Mouse (Mus musculus) liver, postnatal 0 days (tissue): ENCODE data around the gene Gsg1l. TPM values are rescaled to one million over a fixed set of nuclear protein-coding genes. Genes with fewer than 3 reads are reported as not detected.
A peak's percentile ranks its signal among the peaks of the same experiment; 100 is the strongest.

Source experiments
- ATAC-seq: fragments of 200-750 bp; cut with Nextera tagmentation; 2 replicates; pipeline ENCODE4 v1.8.0; 2017; ENCODE audit warnings: mild to moderate bottlenecking, moderate library complexity
- DNase-seq: peaks from one replicate; pipeline ENCODE4 v3.0.0-alpha.2; 2016
- H3K27ac ChIP-seq: fragments of 300-500 bp; sonication (generic); 2 replicates; pipeline ENCODE4 v1.5.1; 2014; ENCODE audit warnings: antibody characterized with exemption, moderate library complexity, mild to moderate bottlenecking, low read depth
- H3K27me3 ChIP-seq: fragments of 300-500 bp; sonication (generic); 2 replicates; pipeline ENCODE4 v1.6.1; 2014; ENCODE audit warnings: low read length, control low read depth, mixed read lengths; ENCODE audit not compliant: insufficient read depth
- H3K36me3 ChIP-seq: fragments of 300-500 bp; sonication (generic); replicated peaks from 2 replicates; pipeline ENCODE4 v1.6.1; 2014; ENCODE audit warnings: mild to moderate bottlenecking, control low read depth, low read length, moderate library complexity, mixed read lengths; ENCODE audit not compliant: insufficient read depth
- H3K4me1 ChIP-seq: fragments of 300-500 bp; sonication (generic); 2 replicates; pipeline ENCODE4 v1.6.1; 2014; ENCODE audit warnings: antibody characterized with exemption, mild to moderate bottlenecking, control low read depth; ENCODE audit not compliant: insufficient read depth
- H3K4me2 ChIP-seq: fragments of 300-500 bp; sonication (generic); 2 replicates; pipeline ENCODE4 v1.6.1; 2014; ENCODE audit warnings: low read depth, mild to moderate bottlenecking, low read length, moderate library complexity, mixed read lengths
- H3K4me3 ChIP-seq: fragments of 300-500 bp; sonication (generic); 2 replicates; pipeline ENCODE4 v1.5.1; 2014; ENCODE audit warnings: low read depth, low read length
- H3K9ac ChIP-seq: fragments of 300-500 bp; sonication (generic); replicated peaks from 2 replicates; pipeline ENCODE4 v1.6.1; 2014; ENCODE audit warnings: mild to moderate bottlenecking, moderate library complexity
- H3K9me3 ChIP-seq: fragments of 300-500 bp; sonication (generic); 2 replicates; pipeline ENCODE4 v1.6.1; 2016; ENCODE audit warnings: mild to moderate bottlenecking, control low read depth, low read length, mixed read lengths
- CTCF ChIP-seq: sonication (generic); IDR thresholded peaks from 2 replicates; pipeline ENCODE4 v1.5.1; 2016; ENCODE audit warnings: antibody characterized with exemption, low read depth
- EP300 ChIP-seq: IDR thresholded peaks from 2 replicates; pipeline ENCODE4 v1.6.1; 2016; ENCODE audit warnings: antibody characterized with exemption, low read depth, mild to moderate bottlenecking
- WGBS: fragments of 180-500 bp; shearing (Covaris S2); extraction: QIAGEN DNeasy Blood & Tissue Kit; methylation state at CpG from one replicate; pipeline ENCODE4 v1.1.7; 2014; ENCODE audit not compliant: insufficient replicate concordance; 5-methylcytosine and 5-hydroxymethylcytosine counted together
- polyA plus RNA-seq: library from polyadenylated mRNA; unstranded; fragments of >200 nt; fragmentation: Nextera tagmentation; extraction: Ambion mirVana; gene quantifications from 2 replicates; pipeline ENCODE4 v1.2.1, GENCODE M21; 2015

The Gsg1l gene
- polyA plus RNA-seq, 1 experiment from 2014 or later: 0.08 TPM

DNA sequence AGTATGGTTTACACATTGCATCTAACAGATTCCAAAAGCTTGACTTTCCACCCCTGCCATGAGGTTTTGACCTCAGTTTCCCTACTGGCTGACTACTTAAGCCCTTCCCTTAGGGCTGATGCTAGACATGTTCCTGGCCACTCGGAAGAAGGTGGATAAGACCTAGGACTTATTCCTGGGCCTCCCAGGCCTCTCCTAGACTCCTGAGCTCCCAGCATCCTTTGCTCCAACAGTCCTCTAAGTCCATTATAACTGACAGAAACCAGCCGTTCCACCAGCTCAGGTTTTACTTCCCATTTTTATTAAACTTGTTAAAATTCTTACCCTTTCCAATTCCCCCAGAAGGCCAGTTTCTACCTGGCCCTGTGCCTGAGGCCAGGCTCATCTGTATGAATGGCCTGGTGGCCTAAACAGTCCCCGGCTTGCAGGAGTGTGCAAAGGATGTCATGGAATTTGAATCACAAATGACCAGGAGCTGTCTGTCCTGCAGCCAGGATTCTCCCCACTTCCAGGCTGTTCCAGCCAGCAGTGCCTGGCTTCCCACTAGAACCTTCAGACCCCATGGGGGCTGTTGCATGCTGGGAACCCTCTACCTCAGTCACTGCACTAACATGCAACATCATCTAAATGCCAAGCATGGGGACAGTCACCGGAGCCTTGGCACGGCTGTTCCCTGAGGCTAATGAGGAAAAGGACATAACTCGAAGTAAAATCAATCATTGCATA is 139.7 kb downstream of the Gsg1l start:
- WGBS: 71% methylated on average over 6 of the region's 6 CpGs
- no peak overlapping the region for H3K4me2 ChIP-seq
- no peak for TF ChIP-seq EP300
- TF ChIP-seq CTCF: no peak
- H3K27me3 ChIP-seq: no peaks in the 10 kb centered on the region
- H3K4me3 ChIP-seq: no peak overlapping the region
- no peak overlapping the region for H3K9ac ChIP-seq
- no peaks in the 10 kb centered on the region for H3K36me3 ChIP-seq
- no peaks in the 10 kb centered on the region for H3K4me1 ChIP-seq
- ATAC-seq: no peak
- no peak overlapping the region for H3K27ac ChIP-seq
- no peaks in the 10 kb centered on the region for H3K9me3 ChIP-seq
- DNase-seq: no peak

- Histone ChIP-seq H3K4me1 (no peaks in the 10 kb centered on the region), H3K4me2 (no peak overlapping the region), H3K9me3 (no peaks in the 10 kb centered on the region), H3K27me3 (no peaks in the 10 kb centered on the region), H3K36me3 (no peaks in the 10 kb centered on the region), H3K9ac (no peak overlapping the region), H3K27ac (no peak overlapping the region), H3K4me3 (no peak overlapping the region)
- WGBS: 64% methylated on average over 2 of the region's 2 CpGs
- DNase-seq: no peak
- ATAC-seq: no peak
- TF ChIP-seq EP300 (no peak), CTCF (no peak)
Measured at GRCm38 (mm10) chr7:125934319-125934718, 147.9 kb downstream of the Gsg1l start.

GRCm38 (mm10) chr7:125933356-125934244 is 148.6 kb downstream of the Gsg1l start:
- DNase-seq: no peak

DNA sequence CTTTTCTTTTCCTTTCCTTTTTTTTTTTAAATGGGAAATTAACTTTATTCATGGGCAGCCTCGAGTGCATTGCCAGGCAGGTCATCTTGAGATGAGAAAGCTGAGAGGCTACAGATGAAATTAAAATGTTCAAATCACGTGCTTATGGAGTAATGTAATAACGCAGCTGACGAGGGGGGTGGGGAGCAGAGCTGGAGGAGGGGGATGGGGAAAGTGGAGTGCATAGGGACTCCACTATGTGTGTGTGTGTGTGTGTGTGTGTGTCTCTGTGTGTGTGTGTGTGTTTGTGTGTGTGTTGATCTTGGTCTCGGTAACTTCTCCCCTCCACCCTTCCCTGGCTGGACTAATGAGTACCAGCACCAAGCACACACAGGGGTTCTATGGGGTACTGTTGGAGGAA is 150.6 kb downstream of the Gsg1l start:
- ATAC-seq: no peak
- WGBS: 69% methylated on average over 5 of the region's 5 CpGs
- TF ChIP-seq EP300 (no peak), CTCF (no peak)
- H3K9me3 ChIP-seq: no peaks in the 10 kb centered on the region
- H3K4me1 ChIP-seq: no peaks in the 10 kb centered on the region
- no peak overlapping the region for H3K9ac ChIP-seq
- H3K27me3 ChIP-seq: no peaks in the 10 kb centered on the region
- H3K27ac ChIP-seq: no peak overlapping the region
- H3K4me2 ChIP-seq: no peak overlapping the region
- H3K4me3 ChIP-seq: no peak overlapping the region
- H3K36me3 ChIP-seq: no peaks in the 10 kb centered on the region
- no peak for DNase-seq

More at GRCm38 (mm10) chr7:125933356-125934244, 148.6 kb downstream of the Gsg1l start:
- Histone ChIP-seq H3K36me3 (no peaks in the 10 kb centered on the region), H3K4me2 (no peak overlapping the region), H3K9me3 (no peaks in the 10 kb centered on the region), H3K27ac (no peak overlapping the region), H3K9ac (no peak overlapping the region), H3K4me1 (no peaks in the 10 kb centered on the region), H3K4me3 (no peak overlapping the region), H3K27me3 (no peaks in the 10 kb centered on the region)
- 36% methylated on average over 16 of the region's 16 CpGs for WGBS
- no peak for TF ChIP-seq EP300
- no peak for TF ChIP-seq CTCF
- ATAC-seq: no peak

- Histone ChIP-seq H3K27ac (no peak overlapping the region), H3K4me2 (no peak overlapping the region), H3K27me3 (no peaks in the 10 kb centered on the region), H3K4me3 (no peak overlapping the region), H3K36me3 (no peaks in the 10 kb centered on the region), H3K4me1 (no peaks in the 10 kb centered on the region), H3K9ac (no peak overlapping the region), H3K9me3 (no peaks in the 10 kb centered on the region)
- TF ChIP-seq EP300 (no peak), CTCF (no peak)
- no peak for ATAC-seq
- WGBS: 68% methylated on average over 5 of the region's 5 CpGs
- DNase-seq: no peak
Measured at GRCm38 (mm10) chr7:125924044-125924443, 158.2 kb downstream of the Gsg1l start.

DNA sequence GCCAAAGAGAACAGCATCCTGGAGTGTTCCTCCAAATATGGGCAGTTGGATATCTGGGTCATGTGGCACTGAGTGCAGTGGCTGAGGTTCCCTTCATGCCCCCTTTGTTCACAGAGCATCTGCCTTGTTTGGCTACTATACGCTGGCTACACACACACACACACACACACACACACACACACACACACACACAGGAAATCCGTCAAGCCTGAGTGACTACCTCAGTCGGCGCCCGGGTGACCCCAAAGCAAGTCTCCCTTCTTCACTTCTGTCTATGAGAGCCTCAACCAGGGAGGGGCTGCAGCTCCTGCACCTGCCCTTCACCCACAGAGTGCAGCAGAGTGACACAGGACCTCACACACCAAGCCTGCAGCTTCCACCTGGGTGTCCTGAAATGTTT is 161.4 kb downstream of the Gsg1l start:
- DNase-seq: peak; percentile 42
- Histone ChIP-seq H3K27ac (no peak overlapping the region), H3K36me3 (no peaks in the 10 kb centered on the region), H3K27me3 (no peaks in the 10 kb centered on the region), H3K4me3 (no peak overlapping the region), H3K4me2 (no peak overlapping the region), H3K4me1 (no peaks in the 10 kb centered on the region), H3K9me3 (no peaks in the 10 kb centered on the region), H3K9ac (no peak overlapping the region)
- TF ChIP-seq CTCF: no peak
- no peak for TF ChIP-seq EP300
- ATAC-seq: peak; percentile 29; the same call in 1 of the 2 replicates
- 45% methylated on average over 4 of the region's 5 CpGs for WGBS
